Mouse (Mus musculus): Measurements from ENCODE around the gene Pde10a.

DNA sequence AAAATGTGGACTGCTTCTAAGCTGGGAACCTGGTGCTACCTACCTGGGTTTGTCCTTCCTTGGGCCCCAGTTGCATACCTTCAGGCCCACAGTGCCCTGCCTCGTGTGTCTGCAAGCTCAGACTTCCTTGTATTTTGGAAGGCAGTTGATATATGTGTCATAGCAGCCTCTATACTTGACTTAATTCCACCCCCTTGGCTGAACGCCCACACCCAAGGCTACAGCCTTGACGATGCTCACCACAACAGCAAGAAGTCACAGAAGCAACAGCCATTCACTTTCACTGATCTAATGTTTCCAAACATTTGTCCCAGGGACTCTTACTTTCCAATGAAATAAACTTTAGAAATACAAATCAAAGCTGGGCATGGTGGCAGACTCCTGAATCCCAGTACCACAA lies 123.1 kb downstream of the Pde10a start:
- TF ChIP-seq POLR2A (IDR thresholded peaks at IDR 0.05; ENCODE audit: insufficient read length, low read depth) (no peak), E2F4 (IDR thresholded peaks at IDR 0.05; ENCODE audit: insufficient read depth) (no peak)

All from myocyte (in vitro differentiated cells).